Mouse (Mus musculus) cortical plate, adult 2 months (tissue): ENCODE data around the gene Fam69b.

Source experiments
- CTCF ChIP-seq: fragments of 200-500 bp; IDR thresholded peaks from 2 replicates; pipeline ENCODE4 v1.5.1; 2011; ENCODE audit warnings: mild to moderate bottlenecking, control low read depth, low read length; ENCODE audit not compliant: insufficient read depth; ENCODE audit errors: extremely low read depth
- POLR2A ChIP-seq: fragments of 200-500 bp; IDR thresholded peaks from 2 replicates; pipeline ENCODE4 v1.6.1; 2011; ENCODE audit warnings: mild to moderate bottlenecking, low read length, control low read depth; ENCODE audit not compliant: insufficient read depth; ENCODE audit errors: extremely low read depth

DNA sequence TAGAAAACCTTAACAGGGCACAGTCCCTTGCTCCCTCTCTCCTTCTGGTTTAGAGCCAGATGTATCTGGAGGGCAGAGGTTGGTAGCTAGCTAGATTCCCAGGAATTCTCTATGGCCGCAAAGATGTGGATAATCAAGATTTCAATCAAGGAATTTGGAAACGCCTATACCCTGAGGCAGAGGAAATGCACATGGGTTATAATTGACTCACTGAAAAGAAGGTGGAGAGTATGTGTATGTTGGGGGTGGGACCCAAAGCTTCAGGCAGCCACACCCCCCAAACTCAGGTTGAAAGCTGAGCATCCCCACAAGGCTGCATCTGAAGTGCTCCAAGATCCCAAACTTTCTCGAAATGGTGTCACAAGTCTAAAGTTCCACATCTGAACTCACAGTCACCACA, 29.8 kb upstream of the Fam69b start:
- TF ChIP-seq POLR2A (no peak), CTCF (no peak)
